Mouse (Mus musculus) right cerebral cortex, adult 18-20 months (tissue): Measurements from ENCODE around the gene Pcx.
A peak's percentile ranks its signal among the peaks of the same experiment; 100 is the strongest.
"Not testable (repeated sequence)": the region's sequence is repeated elsewhere in the genome, so short reads cannot be mapped to it uniquely, and the experiment has no call there.

Source experiments
- DNase-seq: peaks from one replicate; pipeline ENCODE4 v3.0.0; 2022; ENCODE audit warnings: mixed read lengths

Pcx gene

DNA sequence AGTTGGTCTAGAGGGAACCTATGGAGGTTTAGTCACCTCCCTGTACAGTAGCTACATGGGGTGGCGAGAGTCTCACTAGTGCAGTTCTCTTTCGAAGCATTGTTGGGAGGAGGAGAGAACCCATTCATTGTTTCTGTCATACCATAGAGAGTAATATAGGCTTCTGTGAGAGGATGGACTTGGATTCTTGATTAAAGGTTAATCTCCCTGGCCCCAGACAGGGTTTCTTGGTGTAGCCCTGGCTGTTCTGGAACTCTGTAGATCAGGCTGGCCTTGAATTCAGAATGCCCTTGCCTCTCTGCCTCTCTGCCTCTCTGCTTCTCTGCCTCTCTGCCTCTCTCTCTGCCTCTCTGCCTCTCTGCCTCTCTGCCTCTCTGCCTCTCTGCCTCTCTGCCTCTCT, 46.5 kb downstream of the Pcx start:
- no peak for DNase-seq

DNA sequence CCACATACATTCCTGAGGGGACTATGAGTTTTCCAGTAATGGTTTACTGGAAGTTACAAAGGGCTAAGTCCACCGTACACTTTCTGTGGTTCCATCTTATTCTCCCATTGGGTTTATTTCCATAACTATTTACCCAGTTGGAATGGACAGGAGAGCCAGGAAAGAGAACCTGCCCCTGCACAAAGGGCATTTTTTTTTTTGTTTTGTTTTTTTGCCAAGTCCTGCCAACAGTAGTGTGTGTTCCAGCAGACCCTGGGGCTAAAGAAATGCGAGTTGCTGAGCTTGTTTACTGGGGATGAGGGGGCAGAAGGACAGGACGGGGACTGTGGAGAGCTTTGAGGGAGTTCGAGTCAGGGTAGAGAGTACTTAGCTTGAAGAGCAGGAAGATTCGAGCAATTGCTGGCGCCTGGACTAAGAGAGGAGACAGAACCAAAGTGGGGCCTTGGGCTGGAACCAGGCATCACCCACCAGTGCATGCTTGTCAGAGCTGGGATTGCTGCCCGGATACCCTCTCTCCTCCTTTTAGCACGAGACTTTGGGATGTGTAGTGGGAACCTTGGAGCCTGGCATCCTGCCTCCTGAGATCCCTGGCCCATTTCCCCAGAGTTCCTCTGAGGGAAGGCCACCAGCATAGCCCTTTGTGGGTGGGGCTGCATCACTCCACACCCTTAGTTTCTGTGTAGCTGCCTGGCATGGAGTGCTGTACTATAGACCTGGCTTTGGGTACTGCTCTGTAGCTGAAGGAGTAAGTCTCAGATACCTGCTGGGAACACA, 47.7 kb downstream of the Pcx start:
- DNase-seq = peak; percentile 28

DNA sequence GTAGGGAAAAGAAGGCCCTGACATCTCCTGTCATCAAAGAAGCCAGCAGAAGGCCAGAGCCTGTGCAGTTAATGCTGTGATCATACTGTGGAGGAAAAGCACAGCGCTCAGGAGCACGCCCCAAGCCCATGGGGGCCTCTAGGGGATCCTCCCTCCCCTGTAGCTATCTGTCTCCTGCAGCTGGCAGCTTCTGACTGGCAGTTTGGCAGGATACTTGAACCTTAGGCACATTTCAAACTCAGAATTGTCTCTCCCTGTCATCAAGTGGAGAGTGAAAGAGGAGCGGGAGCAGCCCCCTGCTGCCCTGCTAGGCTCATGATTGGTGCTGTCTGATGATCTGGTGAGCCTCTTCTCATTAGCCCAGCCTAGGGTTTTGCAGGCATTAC, 48.3 kb downstream of the Pcx start:
- no peak for DNase-seq

DNA sequence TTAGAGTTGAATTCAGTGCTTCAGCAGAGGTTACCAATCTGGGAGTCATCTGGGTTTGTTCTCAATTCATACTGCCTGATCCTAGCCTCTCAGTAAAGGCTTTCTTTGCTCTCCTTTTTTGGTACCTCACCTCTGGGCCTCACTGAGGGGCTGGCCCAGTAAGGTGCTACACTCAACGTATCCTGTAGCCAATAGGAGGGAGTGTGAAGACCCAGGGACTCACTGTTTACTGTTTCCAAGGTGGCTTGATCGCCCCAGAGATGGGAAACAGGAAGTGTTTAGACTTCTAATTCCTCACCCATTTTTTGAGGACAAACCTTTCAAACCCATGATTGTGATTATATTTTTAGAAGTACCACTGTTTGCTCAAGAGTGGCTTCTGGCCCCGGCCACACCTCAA, 48.7 kb downstream of the Pcx start:
- no peak for DNase-seq

DNA sequence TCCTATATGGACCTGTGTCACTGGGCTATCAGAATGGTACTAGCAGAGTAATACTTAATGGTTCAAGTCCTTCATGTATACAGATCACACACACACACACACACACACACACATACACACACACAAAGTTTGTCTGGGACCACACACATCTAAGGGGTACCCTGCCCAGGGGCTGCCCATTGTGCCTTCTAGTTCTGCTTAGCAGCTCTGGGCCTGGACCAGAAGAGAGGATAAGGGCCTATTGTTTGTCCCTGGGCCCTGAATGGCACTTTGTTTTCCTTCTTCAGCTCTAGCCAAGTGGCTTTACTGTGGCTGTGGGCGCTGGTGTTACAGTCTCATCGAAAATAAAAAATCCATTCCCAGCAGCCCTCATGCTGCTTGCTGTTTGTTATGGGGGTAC, 49.3 kb downstream of the Pcx start:
- peak; percentile 32 for DNase-seq

DNA sequence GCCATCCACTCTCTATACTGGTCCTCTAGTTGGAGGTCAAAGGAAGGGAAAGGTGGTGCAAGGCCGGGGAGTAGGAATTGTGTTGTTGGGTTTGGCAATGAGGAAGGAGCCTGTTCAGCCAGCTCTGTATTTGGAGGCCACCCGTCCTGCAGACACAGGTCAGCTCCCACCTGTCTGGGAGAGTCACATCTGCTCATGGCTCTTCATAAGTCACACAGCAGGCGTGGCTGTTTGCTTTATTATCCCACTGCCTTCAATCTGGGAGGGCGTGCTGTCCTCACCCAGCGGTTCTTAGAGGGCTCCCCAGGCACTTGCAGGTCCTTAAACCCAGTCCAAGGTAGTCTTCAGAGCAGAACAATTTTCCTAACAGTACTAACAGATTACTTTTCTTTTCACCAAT, 49.9 kb downstream of the Pcx start:
- DNase-seq = no peak

DNA sequence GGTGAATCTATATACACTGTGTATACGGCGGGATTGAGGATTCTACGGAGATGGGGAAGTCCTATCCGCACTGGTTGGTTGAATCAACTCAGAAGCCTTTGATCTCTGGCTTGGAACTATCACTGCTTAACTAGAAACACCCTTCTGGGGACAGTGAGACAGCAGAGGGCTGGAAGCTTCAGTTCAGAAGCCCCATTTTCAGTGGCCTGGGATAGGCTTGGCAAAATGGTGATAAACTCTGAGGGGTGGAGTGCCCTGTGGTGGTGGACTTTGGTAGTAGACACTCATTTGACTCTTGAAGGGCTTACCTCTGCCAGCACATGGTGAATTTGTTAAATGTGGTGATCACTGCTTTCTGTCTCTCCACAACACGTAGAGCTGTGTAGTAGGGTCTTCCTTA, 55.4 kb downstream of the Pcx start:
- no peak for DNase-seq

DNA sequence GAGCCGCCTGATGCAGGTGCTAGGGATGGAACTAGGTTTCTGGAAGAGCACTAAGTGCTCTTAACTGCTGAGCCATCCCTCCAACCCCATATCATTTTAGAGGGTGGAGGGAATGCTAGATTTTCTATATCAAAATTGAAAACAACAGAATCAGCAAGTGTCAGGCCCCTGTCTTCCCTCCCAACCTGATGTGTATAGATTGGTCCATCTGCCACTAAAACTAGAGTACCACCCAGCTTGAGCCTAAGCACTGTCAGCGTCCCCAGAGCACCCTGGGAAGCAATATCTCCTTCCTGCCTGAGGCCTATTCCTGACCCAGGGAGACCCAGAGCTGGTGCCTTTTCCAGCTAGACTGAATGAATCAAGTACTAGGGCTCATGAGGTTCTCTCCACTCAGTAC, 56.6 kb downstream of the Pcx start:
- no peak for DNase-seq

DNA sequence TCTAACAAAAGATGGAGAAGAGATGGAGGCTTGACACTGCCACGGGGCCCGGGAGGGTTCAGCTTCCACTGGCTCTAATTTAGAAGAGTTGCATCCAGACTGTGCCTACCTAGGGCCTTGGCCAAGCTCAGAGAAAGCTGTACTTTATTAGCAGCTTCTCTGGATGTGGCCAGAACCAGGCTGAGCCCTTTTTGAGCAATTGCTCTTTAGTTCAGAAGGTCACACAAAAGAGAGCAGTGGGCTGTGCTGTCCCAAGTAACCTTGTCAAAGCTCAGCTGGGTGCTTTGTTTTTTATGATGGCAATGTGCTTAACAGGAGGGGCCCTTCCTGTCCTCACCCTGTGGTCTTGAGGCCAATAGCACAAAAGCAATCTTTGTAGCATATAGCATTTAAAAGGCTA, 57.4 kb downstream of the Pcx start:
- DNase-seq = no peak

DNA sequence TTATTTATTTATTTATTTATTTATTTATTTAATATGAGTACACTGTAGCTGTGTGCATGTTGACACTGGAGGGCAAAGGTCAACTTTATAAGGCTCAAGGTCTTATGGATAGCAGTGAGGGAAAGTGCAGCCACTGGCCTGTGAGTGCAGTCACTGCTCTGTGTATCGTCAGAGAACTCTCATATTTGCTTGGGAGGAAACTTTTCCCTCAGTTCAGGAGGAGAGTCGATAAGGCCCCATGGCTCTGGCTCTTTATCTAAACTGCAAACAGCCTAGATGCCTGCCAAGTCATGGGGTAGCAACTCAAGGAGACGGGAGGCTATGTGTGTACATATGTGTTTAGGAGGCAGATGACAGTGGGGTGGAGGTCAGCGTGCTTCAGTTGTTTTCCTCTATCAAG, 58.6 kb downstream of the Pcx start:
- DNase-seq = no peak

- DNase-seq = no peak
Observed at GRCm38 (mm10) chr19:4569356-4570236, 59.3 kb downstream of the Pcx start.

GRCm38 (mm10) chr19:4570237-4570613, 60.0 kb downstream of the Pcx start:
- DNase-seq = no peak

DNA sequence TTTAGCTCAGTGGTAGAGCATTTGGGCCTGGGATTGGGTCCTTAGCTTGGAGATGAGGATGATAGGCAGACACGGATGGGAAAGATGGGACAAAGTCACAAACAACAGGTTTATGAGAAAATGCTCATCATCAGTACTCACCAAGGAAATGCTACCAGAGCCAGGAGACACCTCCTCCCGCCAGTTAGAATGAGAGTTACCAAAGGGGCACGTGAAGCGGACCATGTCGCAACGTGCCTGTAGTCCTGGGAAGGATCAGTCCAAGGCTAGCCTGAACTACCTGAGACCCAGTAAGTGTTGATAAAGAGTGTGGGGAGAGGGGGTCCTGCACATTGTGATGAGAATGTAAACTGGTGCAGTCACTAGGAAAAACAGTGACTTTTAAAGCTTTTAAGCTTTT, 60.5 kb downstream of the Pcx start:
- DNase-seq = no peak

DNA sequence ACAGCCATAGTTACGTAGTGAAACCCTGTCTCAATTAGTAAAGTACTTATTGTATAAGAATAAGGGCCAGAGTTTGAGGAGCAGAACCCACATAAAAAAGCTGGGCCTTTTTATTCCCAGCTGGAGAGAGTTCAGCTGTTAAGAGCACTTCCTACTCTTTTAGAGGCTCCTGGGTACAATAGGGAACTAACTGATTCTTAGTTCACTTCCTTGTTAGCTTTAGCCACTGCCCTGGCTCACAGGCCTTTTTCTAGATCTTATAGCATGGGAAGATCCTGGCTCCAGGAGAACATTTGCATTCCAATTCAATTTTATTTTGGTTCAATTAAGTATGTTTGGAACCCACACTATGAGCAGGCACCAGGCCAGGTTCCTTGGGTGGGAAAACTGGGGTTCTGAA, 61.4 kb downstream of the Pcx start:
- no peak for DNase-seq

DNA sequence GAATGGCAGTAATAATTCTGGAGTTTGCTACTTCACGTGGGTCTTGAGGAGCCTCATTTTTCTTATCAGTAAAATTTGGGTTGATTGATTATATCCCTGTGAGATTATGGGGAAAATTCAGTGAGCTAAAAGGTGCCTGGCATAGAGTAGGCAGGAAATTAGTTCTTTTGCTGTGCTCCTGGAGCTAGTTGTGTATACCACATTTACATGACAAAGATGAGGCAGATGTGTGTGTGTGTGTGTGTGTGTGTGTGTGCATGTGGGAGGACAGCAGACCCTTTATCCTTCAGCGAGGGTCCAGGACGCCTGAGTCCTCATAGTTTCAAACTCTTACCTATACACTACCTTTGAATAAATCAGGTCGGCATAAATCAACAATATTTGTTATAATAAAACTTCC, 61.8 kb downstream of the Pcx start:
- no peak for DNase-seq

GRCm38 (mm10) chr19:4572467-4572866, 62.2 kb downstream of the Pcx start:
- no peak for DNase-seq

GRCm38 (mm10) chr19:4573241-4573640, 63.0 kb downstream of the Pcx start:
- no peak for DNase-seq

GRCm38 (mm10) chr19:4578799-4579198, 68.5 kb downstream of the Pcx start:
- DNase-seq = no peak

DNA sequence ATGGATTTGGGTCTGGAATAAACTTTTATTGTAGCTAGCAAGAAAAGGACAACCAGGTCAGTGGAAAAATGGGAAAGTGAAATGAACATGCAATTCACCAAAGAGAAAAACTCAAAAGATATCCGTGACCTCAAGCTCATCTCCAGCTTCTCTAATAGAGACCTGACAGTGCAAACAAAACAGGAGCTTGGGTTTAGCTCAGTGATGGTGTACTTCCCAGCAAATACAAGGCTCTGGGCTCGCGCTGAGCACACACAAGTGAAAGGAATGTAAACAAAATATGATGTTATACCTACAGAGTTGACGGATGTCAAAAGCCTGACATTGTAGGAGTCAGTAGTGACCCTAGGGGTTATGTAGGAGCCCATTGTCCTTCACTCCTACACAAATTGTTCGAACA, 69.0 kb downstream of the Pcx start:
- DNase-seq = no peak

DNA sequence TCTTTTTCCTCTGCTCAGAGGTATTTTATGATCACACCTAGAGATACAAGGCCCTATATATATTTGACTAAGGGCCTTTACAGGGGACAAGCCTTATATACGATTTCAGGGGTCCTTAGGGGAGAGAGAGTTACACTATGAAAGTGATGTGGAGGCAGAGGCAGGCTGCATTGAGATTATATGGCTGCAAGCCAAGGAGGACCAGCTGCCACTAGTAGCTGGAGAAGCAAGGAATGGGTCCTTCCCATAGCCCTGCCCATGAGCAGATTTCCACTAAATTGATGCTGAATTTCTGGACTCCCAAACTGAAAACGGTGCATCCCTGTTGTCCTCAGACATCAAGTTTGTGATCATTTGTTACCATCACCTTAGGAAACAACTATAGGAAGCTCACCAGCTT, 73.6 kb downstream of the Pcx start:
- no peak for DNase-seq

- DNase-seq = not testable (repeated sequence)
Observed at GRCm38 (mm10) chr19:4586783-4587182, 76.5 kb downstream of the Pcx start.

DNA sequence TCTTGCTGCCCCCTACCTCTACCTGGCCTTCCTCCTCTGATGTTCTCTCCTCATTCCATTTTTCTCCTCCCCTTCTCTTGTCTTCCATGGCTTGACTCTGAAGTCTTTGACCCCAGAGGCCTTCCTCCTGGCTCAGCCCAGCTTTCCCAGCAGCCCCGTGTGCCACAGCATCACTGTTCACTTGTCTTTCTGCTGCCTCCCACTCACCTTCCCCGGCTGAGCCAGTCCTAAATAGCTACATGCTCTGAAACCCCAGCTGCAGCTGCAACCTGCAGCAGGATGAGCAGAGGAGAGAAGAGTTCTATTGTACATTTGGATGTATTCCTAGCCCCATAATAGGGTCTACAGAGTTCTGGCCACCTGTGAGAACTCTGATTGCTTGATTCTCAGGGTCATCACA, 77.2 kb downstream of the Pcx start:
- DNase-seq = peak; percentile 77

- DNase-seq = no peak
Observed at GRCm38 (mm10) chr19:4588430-4588829, 78.2 kb downstream of the Pcx start.

- DNase-seq = no peak
Observed at GRCm38 (mm10) chr19:4589081-4589480, 78.8 kb downstream of the Pcx start.
